ENCODE assay signal across 32 mouse cellular contexts in the genomic region with DNA sequence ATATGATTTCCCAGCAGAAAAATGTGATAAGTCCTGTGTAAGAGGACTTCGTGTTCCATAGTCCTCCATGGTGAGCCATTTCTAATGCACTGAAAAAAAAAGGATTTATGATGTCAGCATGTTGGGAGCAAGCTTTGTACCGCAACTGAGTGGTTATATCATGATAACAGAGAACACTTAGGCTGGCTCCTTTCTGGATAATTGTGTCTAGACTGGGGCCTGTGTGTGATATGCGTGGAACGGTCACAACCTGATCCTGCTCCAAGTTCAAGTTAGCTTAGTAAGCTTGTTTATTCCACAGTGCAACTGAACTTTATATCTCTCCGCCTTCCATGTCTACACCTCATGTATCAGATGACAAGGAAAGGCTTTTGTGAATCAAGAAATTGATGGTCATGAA.
"Had no signal": no experiment of that assay in that cellular context is flagged by ENCODE, and none has a peak within 500 bp of the region (broad histone marks: within the 10 kb centered on the region; RNA-seq: fewer than 3 reads in every experiment).

No protein-coding gene starts in this region.

- H3K27me3 ChIP-seq: limb, embryonic 12.5 days; limb, embryonic 13.5 days; limb, embryonic 15.5 days; liver, embryonic 12.5 days; liver, embryonic 13.5 days; liver, embryonic 15.5 days; lung, embryonic 15.5 days; megakaryocyte, embryonic 14.5 days; midbrain, embryonic 12.5 days; midbrain, embryonic 13.5 days; midbrain, embryonic 15.5 days; neural tube, embryonic 12.5 days had no signal

- H3K4me2 ChIP-seq: limb, embryonic 12.5 days; limb, embryonic 13.5 days; limb, embryonic 15.5 days; liver, embryonic 11.5 days; liver, embryonic 12.5 days; liver, embryonic 13.5 days; liver, embryonic 15.5 days; lung, embryonic 14.5 days; lung, embryonic 15.5 days; midbrain, embryonic 11.5 days; midbrain, embryonic 12.5 days; midbrain, embryonic 13.5 days; midbrain, embryonic 15.5 days; neural tube, embryonic 12.5 days had no signal

- DNase-seq: left cerebral cortex, postnatal 4 days; liver; liver, embryonic 13.5 days; liver, postnatal 0 days; lung, adult 18-20 months; lung, adult 2 months; lung, embryonic 14.5 days; lung, postnatal 10 days; lung, postnatal 14 days; lung, postnatal 36 days; lung, postnatal 4 days; midbrain, embryonic 14.5 days had no signal

- H3K27ac ChIP-seq: limb, embryonic 10.5 days; limb, embryonic 12.5 days; limb, embryonic 13.5 days; limb, embryonic 15.5 days; liver, embryonic 12.5 days; liver, embryonic 13.5 days; liver, embryonic 14.5 days; liver, embryonic 15.5 days; lung, embryonic 15.5 days; macrophage; midbrain, embryonic 10.5 days; midbrain, embryonic 12.5 days; midbrain, embryonic 13.5 days; midbrain, embryonic 15.5 days; neural tube, embryonic 12.5 days had no signal

- ATAC-seq: liver, embryonic 12.5 days; liver, postnatal 0 days; lung, postnatal 0 days; midbrain, embryonic 13.5 days; midbrain, embryonic 15.5 days; midbrain, embryonic 16.5 days had no signal

- H3K9me3 ChIP-seq: limb, embryonic 10.5 days; limb, embryonic 12.5 days; limb, embryonic 13.5 days; limb, embryonic 15.5 days; liver, embryonic 12.5 days; liver, embryonic 13.5 days; liver, embryonic 15.5 days; lung, embryonic 15.5 days; megakaryocyte, embryonic 14.5 days; midbrain, embryonic 10.5 days; midbrain, embryonic 12.5 days; midbrain, embryonic 13.5 days; midbrain, embryonic 15.5 days; neural tube, embryonic 12.5 days had no signal

- H3K4me1 ChIP-seq: limb, embryonic 10.5 days; limb, embryonic 12.5 days; limb, embryonic 13.5 days; limb, embryonic 15.5 days; liver, embryonic 12.5 days; liver, embryonic 13.5 days; liver, embryonic 15.5 days; lung, embryonic 15.5 days; megakaryocyte, embryonic 14.5 days; midbrain, embryonic 10.5 days; midbrain, embryonic 12.5 days; midbrain, embryonic 15.5 days; neural tube, embryonic 12.5 days had no signal

- H3K36me3 ChIP-seq: limb, embryonic 12.5 days; limb, embryonic 13.5 days; liver, embryonic 12.5 days; liver, embryonic 13.5 days; liver, embryonic 15.5 days; lung, embryonic 15.5 days; midbrain, embryonic 10.5 days; midbrain, embryonic 12.5 days; midbrain, embryonic 13.5 days; midbrain, embryonic 15.5 days; neural tube, embryonic 12.5 days had no signal

- H3K9ac ChIP-seq: limb, embryonic 12.5 days; limb, embryonic 13.5 days; limb, embryonic 15.5 days; liver, embryonic 12.5 days; liver, embryonic 13.5 days; liver, embryonic 14.5 days; liver, embryonic 15.5 days; liver, postnatal 0 days; lung, embryonic 14.5 days; lung, embryonic 15.5 days; midbrain, embryonic 12.5 days; midbrain, embryonic 13.5 days; midbrain, embryonic 15.5 days; neural tube, embryonic 12.5 days had no signal

- H3K4me3 ChIP-seq: limb, embryonic 10.5 days; limb, embryonic 12.5 days; limb, embryonic 13.5 days; limb, embryonic 15.5 days; liver, embryonic 12.5 days; liver, embryonic 13.5 days; liver, embryonic 15.5 days; lung, embryonic 15.5 days; megakaryocyte, embryonic 14.5 days; midbrain, embryonic 10.5 days; midbrain, embryonic 12.5 days; midbrain, embryonic 13.5 days; midbrain, embryonic 15.5 days; myocyte; neural tube, embryonic 12.5 days had no signal
